Mouse (Mus musculus) kidney, postnatal 0 days (tissue): ENCODE measurements around the gene P2ry4. TPM values are rescaled to one million over a fixed set of nuclear protein-coding genes. Genes with fewer than 3 reads are reported as not detected.

Source experiments
- ATAC-seq: fragments of 200-750 bp; cut with Nextera tagmentation; replicated peaks from 2 replicates; pipeline ENCODE4 v1.8.0; 2017; ENCODE audit warnings: low read depth, moderate number of reproducible peaks, moderate TSS enrichment, moderate library complexity; ENCODE audit not compliant: low FRiP score
- DNase-seq: peaks from one replicate; pipeline ENCODE4 v3.0.0-alpha.2; 2016; ENCODE audit warnings: low spot score
- H3K27ac ChIP-seq: fragments of 300-500 bp; sonication (generic); 2 replicates; pipeline ENCODE4 v1.5.1; 2014; ENCODE audit warnings: mild to moderate bottlenecking
- H3K27me3 ChIP-seq: fragments of 300-500 bp; sonication (generic); 2 replicates; pipeline ENCODE4 v1.6.1; 2014; ENCODE audit warnings: low read length, mixed read lengths; ENCODE audit not compliant: insufficient read depth
- H3K36me3 ChIP-seq: fragments of 300-500 bp; sonication (generic); 2 replicates; pipeline ENCODE4 v1.6.1; 2014; ENCODE audit warnings: low read length, mixed read lengths; ENCODE audit not compliant: insufficient read depth
- H3K4me1 ChIP-seq: fragments of 300-500 bp; sonication (generic); replicated peaks from 2 replicates; pipeline ENCODE4 v1.6.1; 2014; ENCODE audit warnings: antibody characterized with exemption, low read length, mixed read lengths; ENCODE audit not compliant: insufficient read depth
- H3K4me2 ChIP-seq: fragments of 300-500 bp; sonication (generic); 2 replicates; pipeline ENCODE4 v1.6.1; 2014; ENCODE audit warnings: mild to moderate bottlenecking, low read length, moderate library complexity, mixed read lengths
- H3K4me3 ChIP-seq: fragments of 300-500 bp; sonication (generic); replicated peaks from 2 replicates; pipeline ENCODE4 v1.5.1; 2014; ENCODE audit warnings: low read depth, low read length
- H3K9ac ChIP-seq: fragments of 300-500 bp; sonication (generic); 2 replicates; pipeline ENCODE4 v1.6.1; 2014; ENCODE audit warnings: low read depth, low read length
- H3K9me3 ChIP-seq: fragments of 300-500 bp; sonication (generic); replicated peaks from 2 replicates; pipeline ENCODE4 v1.6.1; 2016; ENCODE audit warnings: low read length, inconsistent platforms, mixed read lengths
- CTCF ChIP-seq: IDR thresholded peaks from 2 replicates; pipeline ENCODE4 v1.5.1; 2016; ENCODE audit warnings: antibody characterized with exemption, low read depth, mild to moderate bottlenecking, moderate library complexity
- WGBS: fragments of 180-500 bp; shearing (Covaris S2); extraction: QIAGEN DNeasy Blood & Tissue Kit; methylation state at CpG from one replicate; pipeline ENCODE4 v1.1.7; 2014; 5-methylcytosine and 5-hydroxymethylcytosine counted together
- polyA plus RNA-seq: library from polyadenylated mRNA; unstranded; fragments of >200 nt; fragmentation: Nextera tagmentation; extraction: Ambion mirVana; gene quantifications from 2 replicates; pipeline ENCODE4 v1.2.1, GENCODE M21; 2015

The P2ry4 gene
- polyA plus RNA-seq, result not detected in 2 replicates

DNA sequence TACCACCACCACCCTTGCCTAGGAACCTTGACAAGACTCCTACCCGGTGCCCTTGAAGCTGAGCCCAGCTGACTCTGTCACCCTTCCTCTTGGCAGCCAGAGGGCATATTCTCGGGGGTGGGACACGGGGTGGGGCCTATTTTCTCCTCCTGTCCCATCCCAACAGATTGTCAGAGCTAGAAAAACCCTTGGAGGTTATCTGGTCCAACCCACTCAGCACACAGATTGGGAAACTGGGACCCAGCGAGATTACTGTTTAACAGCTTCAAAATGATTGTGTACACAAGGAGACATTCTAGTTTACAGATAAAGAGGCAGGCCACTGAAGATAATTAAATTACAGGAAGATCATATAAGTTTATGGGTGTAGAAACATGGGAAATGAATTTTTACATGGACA is at the start of gene P2ry4:
Gene P2ry4 (minus strand): TSS at position 79 of the 400 bp plus-strand sequence.
- WGBS, result 62% methylated on average over 4 of the region's 4 CpGs
- Histone ChIP-seq H3K9ac (no peak within 1 kb of the TSS), H3K9me3 (no peaks in the 10 kb centered on the region), H3K27ac (no peak within 1 kb of the TSS), H3K4me3 (no peak within 1 kb of the TSS), H3K27me3 (no peaks in the 10 kb centered on the region), H3K4me2 (no peak within 1 kb of the TSS), H3K36me3 (no peaks in the 10 kb centered on the region), H3K4me1 (no peaks in the 10 kb centered on the region)
- DNase-seq, result no peak
- no peak for TF ChIP-seq CTCF
- no peak for ATAC-seq

DNA sequence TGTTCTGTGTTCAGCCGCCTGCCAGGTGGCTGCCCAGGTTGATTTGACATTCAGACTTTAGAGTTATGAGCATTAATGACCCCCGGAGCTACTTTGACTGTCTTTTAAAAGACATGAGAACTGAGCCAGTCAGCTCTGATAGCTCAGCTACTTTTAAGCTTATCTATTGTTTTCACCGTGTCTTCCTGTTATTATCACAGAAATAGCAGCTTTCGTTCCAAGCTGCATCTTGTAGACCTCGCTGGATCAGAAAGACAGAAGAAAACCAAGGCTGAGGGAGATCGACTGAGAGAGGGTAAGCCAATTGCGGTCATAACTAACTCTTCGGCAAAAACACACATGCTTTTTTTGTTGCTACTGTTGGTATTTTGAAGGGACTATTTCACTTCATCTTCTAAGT is 43.8 kb upstream of the P2ry4 start:
- Histone ChIP-seq H3K27me3 (no peaks in the 10 kb centered on the region), H3K4me2 (no peak overlapping the region), H3K9ac (no peak overlapping the region), H3K36me3 (no peaks in the 10 kb centered on the region), H3K4me1 (no peaks in the 10 kb centered on the region), H3K4me3 (no peak overlapping the region), H3K27ac (no peak overlapping the region), H3K9me3 (no peaks in the 10 kb centered on the region)
- DNase-seq (no peak), ATAC-seq (no peak)
- WGBS, result 90% methylated on average over 8 of the region's 8 CpGs
- no peak for TF ChIP-seq CTCF

GRCm38 (mm10) chrX:100629076-100629475 is 34.4 kb upstream of the P2ry4 start:
- no peak for ATAC-seq
- DNase-seq, result no peak
- Histone ChIP-seq H3K4me2 (no peak overlapping the region), H3K36me3 (no peaks in the 10 kb centered on the region), H3K9ac (no peak overlapping the region), H3K27ac (no peak overlapping the region), H3K9me3 (no peaks in the 10 kb centered on the region), H3K4me3 (no peak overlapping the region), H3K4me1 (no peaks in the 10 kb centered on the region), H3K27me3 (no peaks in the 10 kb centered on the region)
- WGBS, result 92% methylated on average over 2 of the region's 2 CpGs
- TF ChIP-seq CTCF, result no peak

GRCm38 (mm10) chrX:100625802-100626793 is 31.4 kb upstream of the P2ry4 start, which contains the start of gene Pdzd11:
TSS of gene Pdzd11 (minus strand) at chrX:100626568.
- peak; percentile 94 for DNase-seq
- Histone ChIP-seq H3K27me3 (no peaks in the 10 kb centered on the region), H3K27ac (peak within 1 kb of the TSS; percentile 64), H3K4me3 (peak within 1 kb of the TSS; percentile 57), H3K4me2 (peak within 1 kb of the TSS; percentile 73), H3K9me3 (no peaks in the 10 kb centered on the region), H3K4me1 (no peaks in the 10 kb centered on the region), H3K9ac (peak within 1 kb of the TSS; percentile 64), H3K36me3 (no peaks in the 10 kb centered on the region)
- 26% methylated on average over 61 of the region's 62 CpGs for WGBS
- peak; percentile 99 for ATAC-seq
- no peak for TF ChIP-seq CTCF

- TF ChIP-seq CTCF, result no peak
- ATAC-seq, result no peak
- Histone ChIP-seq H3K4me3 (peak within 1 kb of the TSS; percentile 57), H3K27ac (peak within 1 kb of the TSS; percentile 64), H3K36me3 (no peaks in the 10 kb centered on the region), H3K9ac (peak within 1 kb of the TSS; percentile 64), H3K27me3 (no peaks in the 10 kb centered on the region), H3K4me2 (peak within 1 kb of the TSS; percentile 73), H3K4me1 (no peaks in the 10 kb centered on the region), H3K9me3 (no peaks in the 10 kb centered on the region)
- peak; percentile 0 for DNase-seq
- whole genome bisulfite sequencing, result 31% methylated on average over 3 of the region's 3 CpGs
Observed at GRCm38 (mm10) chrX:100625546-100625801, 30.8 kb upstream of the P2ry4 start, which contains the start of gene Kif4. TSS of gene Kif4 (plus strand) at chrX:100625737.

GRCm38 (mm10) chrX:100625146-100625545 is 30.5 kb upstream of the P2ry4 start:
- Histone ChIP-seq H3K27me3 (no peaks in the 10 kb centered on the region), H3K36me3 (no peaks in the 10 kb centered on the region), H3K27ac (no peak overlapping the region; the same call in 1 of the 2 replicates), H3K9ac (peak overlapping the region; percentile 48; the same call in 1 of the 2 replicates), H3K4me2 (peak overlapping the region; percentile 58), H3K9me3 (no peaks in the 10 kb centered on the region), H3K4me3 (peak overlapping the region; percentile 57), H3K4me1 (no peaks in the 10 kb centered on the region)
- ATAC-seq (no peak), DNase-seq (peak; percentile 1)
- 46% methylated on average over 7 of the region's 7 CpGs for WGBS
- TF ChIP-seq CTCF, result no peak
